23 mouse cellular contexts compared by ENCODE assay signal in genomic region chr15:62145643-62146285, GRCm38 (mm10).
DNase-seq lines count a peak whose midpoint lies in the region; ATAC-seq lines count a peak whose summit lies in the region.
"Had no signal": no experiment of that assay in that cellular context is flagged by ENCODE, and none has a peak within 500 bp of the region (broad histone marks: within the 10 kb centered on the region; RNA-seq: fewer than 3 reads in every experiment).

No protein-coding gene starts in this region.

- no peak overlapping the region for H3K4me2 ChIP-seq in liver, embryonic 13.5 days
- H3K4me2 ChIP-seq in liver, embryonic 11.5 days: no peak overlapping the region
- H3K4me2 ChIP-seq: heart, embryonic 11.5 days; hindbrain, embryonic 13.5 days had no signal

- H3K9ac ChIP-seq in liver, embryonic 13.5 days: no peak overlapping the region
- no peak overlapping the region for H3K9ac ChIP-seq in liver, embryonic 11.5 days (ENCODE audit: low read depth, low read length)
- H3K9ac ChIP-seq: forebrain, postnatal 0 days; hindbrain, embryonic 13.5 days had no signal

- DNase-seq in liver, embryonic 13.5 days: no peak
- no peak for DNase-seq in liver, embryonic 11.5 days (ENCODE audit: low spot score)
- peak; percentile 75 for DNase-seq in NIH3T3 (ENCODE audit: low read depth)
- DNase-seq in induced T-regulatory cell, adult 2 months (ENCODE audit: low read depth): peak; percentile 35
- no peak for DNase-seq in right cerebral cortex, postnatal 25 days
- DNase-seq in kidney, postnatal 4 days: no peak
- DNase-seq in heart, adult 18-20 months: no peak
- DNase-seq: adrenal gland, adult 8-10 months; adrenal gland, postnatal 25 days; cerebellum, adult 18-20 months; cerebellum, adult 9-10 months; cerebellum, postnatal 14 days; forebrain, postnatal 0 days; gastrocnemius, postnatal 10 days; gastrocnemius, postnatal 36 days; heart, postnatal 36 days had no signal

- H3K36me3 ChIP-seq in liver, embryonic 13.5 days: no peaks in the 10 kb centered on the region
- H3K36me3 ChIP-seq in liver, embryonic 11.5 days (ENCODE audit: control insufficient read depth, insufficient read depth, low read length): no peaks in the 10 kb centered on the region
- H3K36me3 ChIP-seq: hindbrain, embryonic 10.5 days; hindbrain, embryonic 13.5 days had no signal

- no peaks in the 10 kb centered on the region for H3K27me3 ChIP-seq in liver, embryonic 13.5 days
- H3K27me3 ChIP-seq in liver, embryonic 11.5 days (replicated peaks; ENCODE audit: control insufficient read depth, insufficient read depth, low read length): no peaks in the 10 kb centered on the region
- H3K27me3 ChIP-seq: hindbrain, embryonic 13.5 days had no signal

- no peaks in the 10 kb centered on the region for H3K9me3 ChIP-seq in liver, embryonic 13.5 days (replicated peaks)
- no peaks in the 10 kb centered on the region for H3K9me3 ChIP-seq in liver, embryonic 11.5 days (ENCODE audit: control insufficient read depth, low read length)
- H3K9me3 ChIP-seq: G1E; hindbrain, embryonic 10.5 days; hindbrain, embryonic 13.5 days had no signal

- peaks cover 72% of the 10 kb centered on the region for H3K4me1 ChIP-seq in liver, embryonic 13.5 days (replicated peaks)
- peaks cover 35% of the 10 kb centered on the region for H3K4me1 ChIP-seq in liver, embryonic 11.5 days (replicated peaks; ENCODE audit: control insufficient read depth, insufficient read depth, low read length)

- no peak overlapping the region for H3K4me3 ChIP-seq in liver, embryonic 13.5 days (replicated peaks)
- H3K4me3 ChIP-seq in liver, embryonic 11.5 days (ENCODE audit: low read depth, low read length): no peak overlapping the region
- H3K4me3 ChIP-seq: hindbrain, embryonic 10.5 days; hindbrain, embryonic 13.5 days had no signal

- no peak for ATAC-seq in liver, embryonic 13.5 days (ENCODE audit: low read depth)
- no peak for ATAC-seq in liver, embryonic 11.5 days (replicated peaks; ENCODE audit: low FRiP score)
- ATAC-seq: forebrain, embryonic 14.5 days; forebrain, postnatal 0 days; hindbrain, embryonic 16.5 days; intestine, postnatal 0 days had no signal

- H3K27ac ChIP-seq in liver, embryonic 13.5 days: 0 out of 2 replicates have a peak overlapping the region, but pooled peaks have one; percentile 2
- no peak overlapping the region for H3K27ac ChIP-seq in liver, embryonic 11.5 days (ENCODE audit: low read depth, low read length)
- H3K27ac ChIP-seq: hindbrain, embryonic 10.5 days; hindbrain, embryonic 13.5 days had no signal

- WGBS in liver, embryonic 13.5 days (ENCODE audit: insufficient replicate concordance): 78% methylated on average over 4 of the region's 4 CpGs
- 80% methylated on average over 4 of the region's 4 CpGs for WGBS in liver, embryonic 11.5 days

Comparison
In these comparisons a context has a peak if more than half of its experiments do, and no peak if none do; other contexts are left out.
1. DNase-seq: peak in NIH3T3 (single experiment) and induced T-regulatory cell, adult 2 months (single experiment); none in liver, embryonic 13.5 days (single experiment), liver, embryonic 11.5 days (single experiment), right cerebral cortex, postnatal 25 days (single experiment), kidney, postnatal 4 days (0 of 2) and heart, adult 18-20 months (0 of 2).